ENCODE assay signal across 8 mouse cellular contexts in genomic region chr15:98617176-98617537, GRCm38 (mm10). TPM values are rescaled to one million over a fixed set of nuclear protein-coding genes. Genes with fewer than 3 reads are reported as not detected.
DNase-seq lines count a peak whose midpoint lies in the region; ATAC-seq and TF ChIP-seq lines count a peak whose summit lies in the region.

No protein-coding gene starts in this region.

- no peak overlapping the region for H3K27ac ChIP-seq in testis, adult 2 months (ENCODE audit: control insufficient read depth, insufficient read depth, low read depth, low read length)
- H3K27ac ChIP-seq in intestine, postnatal 0 days (ENCODE audit: low read depth, low read length) = peak overlapping the region; percentile 78
- no peak overlapping the region for H3K27ac ChIP-seq in limb, embryonic 14.5 days (replicated peaks; ENCODE audit: low read depth, low read length)

- peaks cover 5% of the 10 kb centered on the region for H3K4me1 ChIP-seq in testis, adult 2 months (ENCODE audit: control insufficient read depth, insufficient read depth, low read length)
- no peaks in the 10 kb centered on the region for H3K4me1 ChIP-seq in intestine, postnatal 0 days (replicated peaks; ENCODE audit: control insufficient read depth, insufficient read depth, low read length)
- H3K4me1 ChIP-seq in limb, embryonic 14.5 days (ENCODE audit: control insufficient read depth, insufficient read depth, low read length) = peaks cover 11% of the 10 kb centered on the region; the same call in 1 of the 2 replicates

- no peaks in the 10 kb centered on the region for H3K9me3 ChIP-seq in intestine, postnatal 0 days (ENCODE audit: control insufficient read depth)
- no peaks in the 10 kb centered on the region for H3K9me3 ChIP-seq in limb, embryonic 14.5 days (ENCODE audit: control insufficient read depth, low read length)

- ATAC-seq in common myeloid progenitor, adult 5-6 weeks (replicated peaks; ENCODE audit: low read depth, poor library complexity, severe bottlenecking) = peak; percentile 79
- peak; percentile 23 for ATAC-seq in intestine, postnatal 0 days
- ATAC-seq in limb, embryonic 14.5 days (ENCODE audit: low FRiP score, low read depth) = peak; percentile 71; the same call in 1 of the 2 replicates

- peak overlapping the region; percentile 35 for H3K4me2 ChIP-seq in intestine, postnatal 0 days (replicated peaks; ENCODE audit: low read depth)
- H3K4me2 ChIP-seq in limb, embryonic 14.5 days (replicated peaks; ENCODE audit: low read depth, low read length, severe bottlenecking) = peak overlapping the region; percentile 30

- no peak for DNase-seq in testis, postnatal 14 days (ENCODE audit: low spot score)
- peak; percentile 67 to 85 for DNase-seq in gastrocnemius, postnatal 36 days
- peak; percentile 70 for DNase-seq in limb, embryonic 14.5 days (ENCODE audit: low spot score)
- DNase-seq in naive thymus-derived CD4-positive, alpha-beta T cell, adult 2 months (ENCODE audit: low read depth) = peak; percentile 79
- peak; percentile 48 to 72 for DNase-seq in thymus, postnatal 10 days (ENCODE audit: low spot score in 2 of 2)

- H3K9ac ChIP-seq in intestine, postnatal 0 days (ENCODE audit: low read depth, low read length) = no peak overlapping the region
- H3K9ac ChIP-seq in limb, embryonic 14.5 days (ENCODE audit: low read depth, low read length, severe bottlenecking) = no peak overlapping the region

- WGBS in intestine, postnatal 0 days = under 1% methylated on average over 12 of the region's 12 CpGs
- under 1% methylated on average over 12 of the region's 12 CpGs for WGBS in limb, embryonic 14.5 days

- TF ChIP-seq CTCF in testis, adult 2 months (IDR thresholded peaks at IDR 0.05; ENCODE audit: control insufficient read depth, insufficient read depth, insufficient replicate concordance, low read depth, low read length) = peak; percentile 71
- peak; percentile 87 for TF ChIP-seq CTCF in intestine, postnatal 0 days (IDR thresholded peaks at IDR 0.05; ENCODE audit: low read depth)

- H3K27me3 ChIP-seq in testis, adult 2 months (ENCODE audit: control insufficient read depth, insufficient read depth, low read length) = no peaks in the 10 kb centered on the region
- H3K27me3 ChIP-seq in intestine, postnatal 0 days (replicated peaks; ENCODE audit: control insufficient read depth, insufficient read depth, low read length) = no peaks in the 10 kb centered on the region
- H3K27me3 ChIP-seq in limb, embryonic 14.5 days (ENCODE audit: control insufficient read depth, insufficient read depth, low read length) = no peaks in the 10 kb centered on the region

- no peaks in the 10 kb centered on the region for H3K36me3 ChIP-seq in testis, adult 2 months (ENCODE audit: control insufficient read depth, insufficient read depth, low read length)
- no peaks in the 10 kb centered on the region for H3K36me3 ChIP-seq in intestine, postnatal 0 days (ENCODE audit: control insufficient read depth, insufficient read depth)
- H3K36me3 ChIP-seq in limb, embryonic 14.5 days (ENCODE audit: control insufficient read depth, insufficient read depth, low read length) = no peaks in the 10 kb centered on the region

- intact Hi-C loops in gastrocnemius, postnatal 36 days (cut with DNase I) = loop anchor here (1.0 to 5.0 kb wide), 2 partner anchors 37 to 105 kb away; no protein-coding TSS in a partner anchor

- no peak for TF ChIP-seq POLR2A in testis, adult 2 months (IDR thresholded peaks at IDR 0.05; ENCODE audit: control insufficient read depth, low read depth, low read length)
- no peak for TF ChIP-seq POLR2A in limb, embryonic 14.5 days (IDR thresholded peaks at IDR 0.05; ENCODE audit: borderline replicate concordance, extremely low read depth, insufficient read depth, insufficient read length)

- no peak overlapping the region for H3K4me3 ChIP-seq in testis, adult 2 months (ENCODE audit: control insufficient read depth, low read depth, low read length)
- H3K4me3 ChIP-seq in intestine, postnatal 0 days (ENCODE audit: low read depth, low read length) = no peak overlapping the region; the same call in 1 of the 2 replicates
- 0 out of 2 replicates have a peak overlapping the region, but pooled peaks have one; percentile 0 for H3K4me3 ChIP-seq in limb, embryonic 14.5 days (replicated peaks; ENCODE audit: low read length)

RNA-seq across cellular contexts. Expression of gene Adcy6, which starts 7.3 kb away (rescaled TPM):
- polyA plus RNA-seq in testis, adult 2 months (2012; rRNA removed) = 15.0 and 18.8 TPM in 2 replicates
- 23.4 and 32.4 TPM in 2 replicates for total RNA-seq in common myeloid progenitor, adult 5-6 weeks (2017)
- total RNA-seq in gastrocnemius, postnatal 36 days (2021) = 10 to 100 TPM; 24.2 to 26.7 TPM
- 10.6 and 11.1 TPM in 2 replicates for polyA plus RNA-seq in intestine, postnatal 0 days (2015; fragmentation: Nextera tagmentation; extraction: Ambion mirVana)
- polyA plus RNA-seq in limb, embryonic 14.5 days (2012; rRNA removed) = 74.0 and 82.0 TPM in 2 replicates
- 14.3 and 16.2 TPM in 2 replicates for polyA plus RNA-seq in limb, embryonic 14.5 days (2014; fragmentation: Nextera tagmentation; extraction: Ambion mirVana)

RNA-seq across cellular contexts. Expression of gene Cacnb3, which starts 13.5 kb away (rescaled TPM):
- polyA plus RNA-seq in testis, adult 2 months (2012; rRNA removed) = 3.1 and 3.2 TPM in 2 replicates
- not detected in 2 replicates for total RNA-seq in common myeloid progenitor, adult 5-6 weeks (2017)
- total RNA-seq in gastrocnemius, postnatal 36 days (2021) = 1 to 10 TPM; 2.5 to 4.2 TPM
- polyA plus RNA-seq in intestine, postnatal 0 days (2015; fragmentation: Nextera tagmentation; extraction: Ambion mirVana) = 9.3 and 10.3 TPM in 2 replicates
- polyA plus RNA-seq in limb, embryonic 14.5 days (2012; rRNA removed) = 75.2 and 105 TPM in 2 replicates
- 33.9 and 40.8 TPM in 2 replicates for polyA plus RNA-seq in limb, embryonic 14.5 days (2014; fragmentation: Nextera tagmentation; extraction: Ambion mirVana)

RNA-seq across cellular contexts. Expression of gene Ddx23, which starts 45.5 kb away (rescaled TPM):
- 15.1 and 16.9 TPM in 2 replicates for polyA plus RNA-seq in testis, adult 2 months (2012; rRNA removed)
- 84.4 and 114 TPM in 2 replicates for total RNA-seq in common myeloid progenitor, adult 5-6 weeks (2017)
- 10 to 100 TPM; 50.0 to 56.2 TPM for total RNA-seq in gastrocnemius, postnatal 36 days (2021)
- polyA plus RNA-seq in intestine, postnatal 0 days (2015; fragmentation: Nextera tagmentation; extraction: Ambion mirVana) = 9.0 and 11.7 TPM in 2 replicates
- polyA plus RNA-seq in limb, embryonic 14.5 days (2012; rRNA removed) = 47.0 and 54.0 TPM in 2 replicates
- polyA plus RNA-seq in limb, embryonic 14.5 days (2014; fragmentation: Nextera tagmentation; extraction: Ambion mirVana) = 22.6 and 26.5 TPM in 2 replicates

RNA-seq across cellular contexts. Expression of gene 4930415O20Rik, which starts 46.4 kb away (rescaled TPM):
- 88.1 and 104 TPM in 2 replicates for polyA plus RNA-seq in testis, adult 2 months (2012; rRNA removed)
- not detected in 2 replicates for total RNA-seq in common myeloid progenitor, adult 5-6 weeks (2017)
- under 1 TPM in 1 of 2 experiments, not detected in 1; 0.87 TPM for total RNA-seq in gastrocnemius, postnatal 36 days (2021)
- not detected in 2 replicates for polyA plus RNA-seq in intestine, postnatal 0 days (2015; fragmentation: Nextera tagmentation; extraction: Ambion mirVana)
- not detected in 2 replicates for polyA plus RNA-seq in limb, embryonic 14.5 days (2012; rRNA removed)
- polyA plus RNA-seq in limb, embryonic 14.5 days (2014; fragmentation: Nextera tagmentation; extraction: Ambion mirVana) = 0.37 TPM in 1 of 2 replicates, not detected in the other

RNA-seq across cellular contexts. Expression of gene Ccnt1, which starts 46.4 kb away (rescaled TPM):
- polyA plus RNA-seq in testis, adult 2 months (2012; rRNA removed) = 11.4 and 15.1 TPM in 2 replicates
- 52.6 and 74.4 TPM in 2 replicates for total RNA-seq in common myeloid progenitor, adult 5-6 weeks (2017)
- total RNA-seq in gastrocnemius, postnatal 36 days (2021) = 10 to 100 TPM; 12.4 to 17.9 TPM
- 21.1 and 25.0 TPM in 2 replicates for polyA plus RNA-seq in intestine, postnatal 0 days (2015; fragmentation: Nextera tagmentation; extraction: Ambion mirVana)
- polyA plus RNA-seq in limb, embryonic 14.5 days (2012; rRNA removed) = 19.4 and 21.6 TPM in 2 replicates
- polyA plus RNA-seq in limb, embryonic 14.5 days (2014; fragmentation: Nextera tagmentation; extraction: Ambion mirVana) = 45.3 and 53.4 TPM in 2 replicates

Comparison
In these comparisons a context has a peak if more than half of its experiments do, and no peak if none do; other contexts are left out.
1. ATAC-seq: peak in every context shown above with its lines; median percentile 79 in common myeloid progenitor, adult 5-6 weeks; 71 in limb, embryonic 14.5 days; 23 in intestine, postnatal 0 days.